Mouse (Mus musculus) thymus, adult 2 months (tissue): ENCODE measurements around the gene Cnnm3. TPM values are rescaled to one million over a fixed set of nuclear protein-coding genes. Genes with fewer than 3 reads are reported as not detected.

Experiments
- DNase-seq: peaks from one replicate; pipeline ENCODE4 v3.0.0; 2021
- H3K27ac ChIP-seq: fragments of 200-500 bp; 2 replicates; pipeline ENCODE4 v1.5.1; 2012; ENCODE audit warnings: low read length, control low read depth; ENCODE audit not compliant: control insufficient read depth, insufficient read depth
- H3K27me3 ChIP-seq: fragments of 200-500 bp; 2 replicates; pipeline ENCODE4 v1.6.1; 2012; ENCODE audit warnings: mild to moderate bottlenecking, low read length, moderate library complexity, mixed read lengths; ENCODE audit not compliant: control insufficient read depth, insufficient read depth
- H3K36me3 ChIP-seq: fragments of 200-500 bp; 2 replicates; pipeline ENCODE4 v1.6.1; 2012; ENCODE audit warnings: mild to moderate bottlenecking, low read length, moderate library complexity; ENCODE audit not compliant: control insufficient read depth, insufficient read depth
- H3K4me1 ChIP-seq: fragments of 200-500 bp; replicated peaks from 2 replicates; pipeline ENCODE4 v1.6.1; 2012; ENCODE audit warnings: low read length; ENCODE audit not compliant: control insufficient read depth, insufficient read depth
- H3K4me3 ChIP-seq: fragments of 200-500 bp; 2 replicates; pipeline ENCODE4 v1.5.1; 2012; ENCODE audit warnings: mild to moderate bottlenecking, low read length, control low read depth, moderate library complexity; ENCODE audit not compliant: control insufficient read depth, insufficient read depth
- CTCF ChIP-seq: fragments of 200-500 bp; IDR thresholded peaks from 2 replicates; pipeline ENCODE4 v1.5.1; 2012; ENCODE audit warnings: mild to moderate bottlenecking, control low read depth, low read length, moderate library complexity, borderline replicate concordance; ENCODE audit not compliant: control insufficient read depth, poor library complexity, insufficient read depth; ENCODE audit errors: extremely low read depth
- POLR2A ChIP-seq: fragments of 200-500 bp; IDR thresholded peaks from 2 replicates; pipeline ENCODE4 v1.6.1; 2012; ENCODE audit warnings: mild to moderate bottlenecking, low read length, control low read depth, moderate library complexity; ENCODE audit not compliant: control insufficient read depth, poor library complexity, insufficient read depth; ENCODE audit errors: extremely low read depth
- WGBS: fragments of 180-500 bp; shearing (Covaris S2); methylation state at CpG from one replicate; pipeline ENCODE4 v1.1.7; 2018; 5-methylcytosine and 5-hydroxymethylcytosine counted together
- polyA plus RNA-seq: library from polyadenylated mRNA; depleted of rRNA; stranded (reverse); fragments of >200 nt; gene quantifications from 2 replicates; pipeline ENCODE4 v1.2.3, GENCODE M21; 2012

Gene Cnnm3
- polyA plus RNA-seq, 1 experiment = 51.2 TPM

DNA sequence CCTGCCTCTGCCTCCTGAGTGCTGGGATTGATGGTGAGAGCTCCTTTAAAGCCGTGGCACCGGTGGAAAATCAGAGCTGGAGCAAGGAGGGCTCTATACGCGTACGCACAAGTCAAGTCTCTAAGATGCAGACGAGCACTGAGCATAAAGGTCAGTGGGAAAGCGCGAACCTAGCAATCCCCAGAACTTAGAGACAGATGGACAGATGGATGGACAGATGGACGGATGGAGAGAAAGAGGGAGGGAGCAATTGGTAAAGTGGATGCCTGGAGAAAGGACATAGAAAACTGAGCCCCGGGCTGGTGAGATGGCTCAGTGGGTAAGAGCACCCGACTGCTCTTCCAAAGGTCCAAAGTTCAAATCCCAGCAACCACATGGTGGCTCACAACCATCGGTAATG, 29.1 kb downstream of the Cnnm3 start:
- TF ChIP-seq POLR2A (no peak), CTCF (no peak)

DNA sequence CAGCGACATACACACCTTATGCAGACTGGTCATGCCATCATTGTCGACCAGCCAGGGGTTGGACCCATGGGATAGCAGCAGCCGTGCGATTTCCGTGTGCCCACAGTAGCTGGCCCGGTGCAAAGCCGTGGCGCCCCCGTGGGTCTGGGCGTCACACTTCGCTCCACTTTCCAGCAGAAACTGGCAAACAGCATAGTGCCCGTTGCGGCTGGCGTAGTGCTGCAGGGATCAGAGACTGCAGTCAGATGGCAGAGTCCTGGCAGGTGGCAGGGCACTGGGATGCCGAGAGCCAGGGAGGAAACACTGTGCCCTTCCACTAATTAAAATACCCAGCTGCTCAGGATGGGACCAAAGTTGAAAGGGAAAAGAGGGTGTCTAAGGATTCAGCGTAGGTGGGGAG, 30.2 kb downstream of the Cnnm3 start:
- H3K36me3 ChIP-seq = peaks cover 17% of the 10 kb centered on the region; the same call in 1 of the 2 replicates
- TF ChIP-seq CTCF = no peak
- no peak for TF ChIP-seq POLR2A
- H3K27me3 ChIP-seq = no peaks in the 10 kb centered on the region
- no peak overlapping the region for H3K4me3 ChIP-seq
- H3K4me1 ChIP-seq = peaks cover 5% of the 10 kb centered on the region
- H3K27ac ChIP-seq = no peak overlapping the region
- DNase-seq = no peak
- 98% methylated on average over 16 of the region's 16 CpGs for WGBS

More for the DNA sequence above, 29.1 kb downstream of the Cnnm3 start:
- DNase-seq = no peak
- H3K27ac ChIP-seq = no peak overlapping the region
- H3K4me1 ChIP-seq = peaks cover 5% of the 10 kb centered on the region
- H3K4me3 ChIP-seq = no peak overlapping the region
- 99% methylated on average over 12 of the region's 12 CpGs for WGBS
- H3K36me3 ChIP-seq = peaks cover 17% of the 10 kb centered on the region; the same call in 1 of the 2 replicates
- no peaks in the 10 kb centered on the region for H3K27me3 ChIP-seq

DNA sequence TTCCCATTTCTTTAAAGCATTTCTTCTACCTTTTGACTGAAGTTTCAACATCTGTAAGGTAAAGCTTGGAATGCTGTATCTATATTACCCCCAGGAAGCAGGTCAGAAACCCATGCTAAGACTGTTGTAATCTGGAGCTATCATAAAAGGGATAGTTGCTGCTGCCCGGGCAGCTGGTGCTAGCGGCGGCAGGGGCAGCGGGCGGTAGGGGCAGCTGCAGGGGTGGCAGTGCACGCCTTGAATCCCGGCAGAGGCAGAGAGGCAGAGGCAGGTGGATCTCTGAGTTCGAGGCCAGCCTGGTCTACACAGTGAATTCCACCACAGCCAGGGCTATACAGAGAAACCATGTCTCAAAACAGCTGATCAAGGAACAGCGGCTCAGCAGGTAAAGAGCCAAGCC, 31.3 kb downstream of the Cnnm3 start:
- H3K27me3 ChIP-seq = no peaks in the 10 kb centered on the region
- peaks cover 5% of the 10 kb centered on the region for H3K4me1 ChIP-seq
- 98% methylated on average over 9 of the region's 9 CpGs for WGBS
- H3K4me3 ChIP-seq = no peak overlapping the region
- no peak for DNase-seq
- no peak overlapping the region for H3K27ac ChIP-seq
- peaks cover 17% of the 10 kb centered on the region; the same call in 1 of the 2 replicates for H3K36me3 ChIP-seq
- no peak for TF ChIP-seq CTCF
- no peak for TF ChIP-seq POLR2A

DNA sequence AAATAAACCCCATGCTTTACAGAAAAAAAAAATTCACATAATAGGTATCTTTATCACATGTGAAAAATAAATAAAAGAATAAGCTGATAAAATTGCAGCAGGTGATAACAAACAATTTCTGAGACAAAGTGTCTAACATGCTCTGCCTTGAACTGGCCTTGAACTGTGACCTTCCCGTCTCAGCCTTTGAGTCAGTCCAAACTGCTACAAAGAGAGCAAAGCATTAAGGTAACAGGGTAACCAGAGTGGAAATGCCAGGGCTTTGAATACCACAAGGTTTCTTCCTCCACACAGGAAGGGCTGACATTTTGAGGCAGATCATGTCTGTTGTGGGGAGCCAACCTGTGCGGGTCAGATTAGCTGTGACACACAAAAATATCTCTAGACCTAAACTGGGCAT, 33.7 kb downstream of the Cnnm3 start:
- TF ChIP-seq POLR2A (no peak), CTCF (no peak)
- Histone ChIP-seq H3K36me3 (peaks cover 11% of the 10 kb centered on the region; the same call in 1 of the 2 replicates), H3K27me3 (no peaks in the 10 kb centered on the region), H3K4me3 (no peak overlapping the region), H3K4me1 (peaks cover 5% of the 10 kb centered on the region), H3K27ac (no peak overlapping the region; the same call in 1 of the 2 replicates)
- WGBS = 34% methylated on average over 2 of the region's 2 CpGs
- DNase-seq = no peak

DNA sequence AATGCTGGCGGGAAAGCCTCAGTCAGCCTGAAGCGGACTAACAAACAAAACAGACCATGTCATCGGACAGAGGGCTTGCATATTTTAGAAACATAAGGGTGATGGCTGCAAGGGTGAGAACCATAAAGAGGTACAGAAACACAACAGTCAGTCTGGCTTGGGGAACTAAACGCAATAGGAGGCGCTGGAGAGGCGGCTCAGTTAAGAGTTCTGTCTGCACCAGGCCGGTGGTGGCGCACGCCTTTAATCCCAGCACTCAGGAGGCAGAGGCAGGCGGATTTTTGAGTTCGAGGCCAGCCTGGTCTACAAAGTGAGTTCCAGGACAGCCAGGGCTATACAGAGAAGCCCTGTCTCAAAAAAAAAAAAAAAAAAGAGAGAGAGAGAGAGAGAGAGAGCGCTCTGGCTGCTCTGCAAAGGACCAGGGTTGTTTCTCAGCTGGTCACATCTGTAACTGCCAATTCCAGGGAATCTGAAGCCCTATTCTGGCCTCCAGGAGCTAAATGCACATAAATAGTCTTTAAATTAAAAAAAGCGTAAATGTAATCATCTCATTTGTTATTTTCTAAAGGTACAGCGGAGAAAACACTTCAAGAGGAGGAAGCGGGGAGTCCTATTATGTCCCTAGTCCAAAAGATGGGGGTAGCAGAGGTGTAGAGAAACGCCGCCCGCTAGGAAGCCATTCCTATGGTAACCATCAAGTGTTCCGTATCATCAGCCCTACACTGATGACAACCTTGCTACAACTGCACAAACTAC, 34.4 kb downstream of the Cnnm3 start:
- TF ChIP-seq POLR2A = no peak
- TF ChIP-seq CTCF = no peak
- H3K36me3 ChIP-seq = peaks cover 9% of the 10 kb centered on the region; the same call in 1 of the 2 replicates
- no peaks in the 10 kb centered on the region for H3K27me3 ChIP-seq
- 64% methylated on average over 19 of the region's 19 CpGs for WGBS
- H3K27ac ChIP-seq = no peak overlapping the region; the same call in 1 of the 2 replicates
- DNase-seq = peak; percentile 61
- H3K4me1 ChIP-seq = peaks cover 5% of the 10 kb centered on the region
- H3K4me3 ChIP-seq = peak overlapping the region; percentile 77; the same call in 1 of the 2 replicates

DNA sequence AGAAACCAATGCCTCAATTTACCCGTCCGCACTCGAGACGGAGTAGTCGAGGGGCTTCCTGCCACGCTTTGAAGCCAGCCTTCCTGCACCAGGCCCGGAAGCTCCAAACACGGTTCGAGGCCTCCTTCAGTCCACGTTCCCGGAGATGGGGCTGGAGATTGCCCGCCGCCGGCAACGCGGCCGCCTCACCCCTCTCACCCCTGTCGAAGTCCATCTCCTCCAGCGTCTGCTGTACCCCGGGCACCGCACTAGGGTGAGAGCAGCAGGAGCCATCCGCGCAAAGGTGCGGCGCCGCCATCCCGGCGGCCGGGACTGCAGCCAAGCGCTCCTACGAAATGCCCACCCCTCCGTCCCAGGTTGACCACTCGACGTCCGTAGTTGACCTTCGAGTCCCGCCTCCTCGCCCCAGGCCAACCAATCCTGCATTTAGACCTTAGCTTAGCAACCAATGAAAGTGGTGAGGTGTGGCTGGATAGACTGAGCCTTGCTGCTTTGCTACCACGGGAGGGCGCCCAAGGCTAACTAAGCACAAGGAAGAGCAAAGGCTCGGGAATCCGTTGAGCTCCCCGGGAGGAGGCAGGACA, 35.3 kb downstream of the Cnnm3 start, which contains the start of gene Ankrd39:
Gene Ankrd39 (minus strand): TSS at position 558 of the 584 bp plus-strand sequence.
- peak within 1 kb of the TSS; percentile 77 for H3K4me3 ChIP-seq
- peak; percentile 87 for TF ChIP-seq POLR2A
- peak; percentile 87 for TF ChIP-seq CTCF
- H3K27me3 ChIP-seq = no peaks in the 10 kb centered on the region
- DNase-seq = peak; percentile 97
- peaks cover 5% of the 10 kb centered on the region for H3K4me1 ChIP-seq
- under 1% methylated on average over 43 of the region's 43 CpGs for WGBS
- no peak within 1 kb of the TSS for H3K27ac ChIP-seq
- no peaks in the 10 kb centered on the region for H3K36me3 ChIP-seq
